Mouse (Mus musculus): ENCODE data around the gene Lrrk1.
A peak's percentile ranks its signal among the peaks of the same experiment; 100 is the strongest.

Lrrk1 gene

GRCm38 (mm10) chr7:66387813-66388521 lies at the start of gene Lrrk1:
Lrrk1 (minus strand) TSS chr7:66388350.
- DNase-seq, result peak; percentile 76 to 78

- DNase-seq, result peak; percentile 55 to 57
These were observed 46.3 kb upstream of the Lrrk1 start for GRCm38 (mm10) chr7:66434453-66434935.

GRCm38 (mm10) chr7:66427437-66428161 lies 39.4 kb upstream of the Lrrk1 start, which contains the start of gene Aldh1a3:
Aldh1a3 (minus strand) TSS chr7:66427517.
- no peak for DNase-seq

- no peak for DNase-seq
These were observed 38.9 kb upstream of the Lrrk1 start for GRCm38 (mm10) chr7:66427053-66427436.

- DNase-seq, result no peak
These were observed 33.8 kb upstream of the Lrrk1 start for GRCm38 (mm10) chr7:66421903-66422302.

- no peak for DNase-seq
These were observed 30.8 kb upstream of the Lrrk1 start for GRCm38 (mm10) chr7:66418981-66419380.

GRCm38 (mm10) chr7:66416829-66417228 lies 28.7 kb upstream of the Lrrk1 start:
- DNase-seq, result no peak

- no peak for DNase-seq
These were observed 24.9 kb upstream of the Lrrk1 start for GRCm38 (mm10) chr7:66413093-66413492.

- DNase-seq, result no peak
These were observed 21.3 kb upstream of the Lrrk1 start for GRCm38 (mm10) chr7:66409433-66409832.

- no peak for DNase-seq
These were observed 18.8 kb upstream of the Lrrk1 start for GRCm38 (mm10) chr7:66406971-66407370.

- no peak for DNase-seq
These were observed 18.0 kb upstream of the Lrrk1 start for GRCm38 (mm10) chr7:66405951-66406721.

- no peak for DNase-seq
These were observed 17.4 kb upstream of the Lrrk1 start for GRCm38 (mm10) chr7:66405541-66405940.

- no peak for DNase-seq
These were observed 16.7 kb upstream of the Lrrk1 start for GRCm38 (mm10) chr7:66404802-66405201.

GRCm38 (mm10) chr7:66404141-66404540 lies 16.0 kb upstream of the Lrrk1 start:
- no peak for DNase-seq

- DNase-seq, result no peak
These were observed 14.7 kb upstream of the Lrrk1 start for GRCm38 (mm10) chr7:66402876-66403275.

- no peak for DNase-seq
These were observed 13.5 kb upstream of the Lrrk1 start for GRCm38 (mm10) chr7:66401605-66402004.

- DNase-seq, result no peak
These were observed 9.1 kb upstream of the Lrrk1 start for GRCm38 (mm10) chr7:66397288-66397687.

- peak; percentile 64 to 65 for DNase-seq
These were observed 727 bp upstream of the Lrrk1 start for GRCm38 (mm10) chr7:66388621-66389532.

- peak; percentile 11 to 16 for DNase-seq
These were observed 734 bp downstream of the Lrrk1 start for GRCm38 (mm10) chr7:66387419-66387812.

- no peak for DNase-seq
These were observed 1.7 kb downstream of the Lrrk1 start for GRCm38 (mm10) chr7:66386411-66386810.

GRCm38 (mm10) chr7:66385826-66386225 lies 2.3 kb downstream of the Lrrk1 start:
- peak; percentile 39 for DNase-seq

- peak in 1 of 2 experiments; percentile 8 for DNase-seq
These were observed 3.3 kb downstream of the Lrrk1 start for GRCm38 (mm10) chr7:66384891-66385290.
